Mouse (Mus musculus) limb, embryonic 11.5 days (tissue): ENCODE results near the gene Med15. TPM values are rescaled to one million over a fixed set of nuclear protein-coding genes. Genes with fewer than 3 reads are reported as not detected.

Source experiments
- ATAC-seq: fragments of 200-750 bp; cut with Nextera tagmentation; 2 replicates; pipeline ENCODE4 v1.8.0; 2017; ENCODE audit warnings: low read depth; ENCODE audit not compliant: insufficient number of reproducible peaks, low FRiP score, low TSS enrichment
- DNase-seq: peaks from one replicate; pipeline ENCODE4 v3.0.0-alpha.2; 2015; ENCODE audit warnings: low spot score
- H3K27ac ChIP-seq: fragments of 300-500 bp; sonication (generic); replicated peaks from 2 replicates; pipeline ENCODE4 v1.5.1; 2014; ENCODE audit warnings: low read depth, mild to moderate bottlenecking, low read length
- H3K27me3 ChIP-seq: fragments of 300-500 bp; sonication (generic); 2 replicates; pipeline ENCODE4 v1.6.1; 2014; ENCODE audit warnings: mild to moderate bottlenecking, low read length, mixed read lengths; ENCODE audit not compliant: control insufficient read depth, insufficient read depth
- H3K36me3 ChIP-seq: fragments of 300-500 bp; sonication (generic); 2 replicates; pipeline ENCODE4 v1.6.1; 2014; ENCODE audit warnings: mild to moderate bottlenecking, low read length, moderate library complexity, mixed read lengths; ENCODE audit not compliant: control insufficient read depth, insufficient read depth
- H3K4me1 ChIP-seq: fragments of 300-500 bp; sonication (generic); 2 replicates; pipeline ENCODE4 v1.6.1; 2014; ENCODE audit warnings: low read length, mixed read lengths; ENCODE audit not compliant: control insufficient read depth, insufficient read depth
- H3K4me2 ChIP-seq: fragments of 300-500 bp; sonication (generic); 2 replicates; pipeline ENCODE4 v1.6.1; 2014; ENCODE audit warnings: low read depth, mild to moderate bottlenecking, moderate library complexity; ENCODE audit not compliant: severe bottlenecking
- H3K4me3 ChIP-seq: fragments of 300-500 bp; sonication (generic); 2 replicates; pipeline ENCODE4 v1.5.1; 2014; ENCODE audit warnings: low read depth, low read length
- H3K9ac ChIP-seq: fragments of 300-500 bp; sonication (generic); 2 replicates; pipeline ENCODE4 v1.6.1; 2014; ENCODE audit warnings: mild to moderate bottlenecking, low read length
- H3K9me3 ChIP-seq: fragments of 300-500 bp; sonication (generic); 2 replicates; pipeline ENCODE4 v1.6.1; 2016; ENCODE audit warnings: low read length; ENCODE audit not compliant: control insufficient read depth
- WGBS: fragments of 180-500 bp; shearing (Covaris S2); extraction: QIAGEN DNeasy Blood & Tissue Kit; methylation state at CpG from one replicate; pipeline ENCODE4 v1.1.7; 2014; 5-methylcytosine and 5-hydroxymethylcytosine counted together
- polyA plus RNA-seq: library from polyadenylated mRNA; unstranded; fragments of >200 nt; fragmentation: Nextera tagmentation; extraction: Ambion mirVana; gene quantifications from 2 replicates; pipeline ENCODE4 v1.2.1, GENCODE M21; 2014

Med15 gene
- polyA plus RNA-seq, 1 experiment from 2014 or later: 42.2 TPM

- no peak overlapping the region for H3K9ac ChIP-seq
- no peaks in the 10 kb centered on the region for H3K4me1 ChIP-seq
- 93% methylated on average over 4 of the region's 4 CpGs for WGBS
- DNase-seq (no peak), ATAC-seq (no peak)
- no peak overlapping the region for H3K4me3 ChIP-seq
- H3K27me3 ChIP-seq: no peaks in the 10 kb centered on the region
- H3K9me3 ChIP-seq: no peaks in the 10 kb centered on the region
- H3K27ac ChIP-seq: no peak overlapping the region
- peaks cover 28% of the 10 kb centered on the region for H3K36me3 ChIP-seq
- no peak overlapping the region for H3K4me2 ChIP-seq
Measured at GRCm38 (mm10) chr16:17652607-17653006, 80.1 kb downstream of the Med15 start.

GRCm38 (mm10) chr16:17650711-17651110, 82.0 kb downstream of the Med15 start:
- Histone ChIP-seq H3K4me3 (no peak overlapping the region), H3K4me1 (peaks cover 5% of the 10 kb centered on the region; the same call in 1 of the 2 replicates), H3K36me3 (peaks cover 25% of the 10 kb centered on the region), H3K9me3 (no peaks in the 10 kb centered on the region), H3K27ac (no peak overlapping the region), H3K27me3 (no peaks in the 10 kb centered on the region), H3K9ac (no peak overlapping the region), H3K4me2 (no peak overlapping the region)
- DNase-seq: no peak
- no peak for ATAC-seq
- WGBS: 91% methylated on average over 1 of the region's 1 CpGs

- no peak overlapping the region for H3K27ac ChIP-seq
- no peak overlapping the region for H3K9ac ChIP-seq
- 84% methylated on average over 16 of the region's 16 CpGs for WGBS
- DNase-seq (no peak), ATAC-seq (no peak)
- peaks cover 5% of the 10 kb centered on the region; the same call in 1 of the 2 replicates for H3K4me1 ChIP-seq
- no peak overlapping the region for H3K4me3 ChIP-seq
- no peak overlapping the region for H3K4me2 ChIP-seq
- H3K36me3 ChIP-seq: peaks cover 22% of the 10 kb centered on the region
- no peaks in the 10 kb centered on the region for H3K9me3 ChIP-seq
- H3K27me3 ChIP-seq: no peaks in the 10 kb centered on the region
Measured at GRCm38 (mm10) chr16:17649925-17650605, 82.6 kb downstream of the Med15 start.

GRCm38 (mm10) chr16:17647566-17648340, 84.9 kb downstream of the Med15 start:
- H3K4me3 ChIP-seq: no peak overlapping the region
- peaks cover 16% of the 10 kb centered on the region for H3K36me3 ChIP-seq
- H3K9ac ChIP-seq: no peak overlapping the region

GRCm38 (mm10) chr16:17647156-17647555, 85.5 kb downstream of the Med15 start:
- Histone ChIP-seq H3K4me3 (peak overlapping the region; percentile 47; the same call in 1 of the 2 replicates), H3K27me3 (no peaks in the 10 kb centered on the region), H3K36me3 (peaks cover 14% of the 10 kb centered on the region), H3K9ac (no peak overlapping the region), H3K9me3 (no peaks in the 10 kb centered on the region), H3K4me1 (peaks cover 5% of the 10 kb centered on the region; the same call in 1 of the 2 replicates), H3K27ac (no peak overlapping the region), H3K4me2 (peak overlapping the region; percentile 88)
- 26% methylated on average over 1 of the region's 1 CpGs for WGBS
- DNase-seq: no peak
- no peak for ATAC-seq

More at GRCm38 (mm10) chr16:17647566-17648340, 84.9 kb downstream of the Med15 start:
- ATAC-seq: no peak
- Histone ChIP-seq H3K9me3 (no peaks in the 10 kb centered on the region), H3K4me1 (peaks cover 5% of the 10 kb centered on the region; the same call in 1 of the 2 replicates), H3K27me3 (no peaks in the 10 kb centered on the region), H3K27ac (no peak overlapping the region), H3K4me2 (no peak overlapping the region)
- WGBS: 89% methylated on average over 10 of the region's 10 CpGs
- DNase-seq: no peak

GRCm38 (mm10) chr16:17646310-17647114, 86.2 kb downstream of the Med15 start, which contains the start of gene Ccdc74a:
TSS of gene Ccdc74a (plus strand) at chr16:17646470.
- DNase-seq: peak; percentile 87
- H3K4me2 ChIP-seq: peak within 1 kb of the TSS; percentile 88
- whole genome bisulfite sequencing: 3% methylated on average over 35 of the region's 65 CpGs
- peak within 1 kb of the TSS; percentile 70 for H3K9ac ChIP-seq
- H3K4me3 ChIP-seq: peak within 1 kb of the TSS; percentile 47
- H3K36me3 ChIP-seq: peaks cover 14% of the 10 kb centered on the region
- peak; percentile 91 for ATAC-seq
- peaks cover 5% of the 10 kb centered on the region; the same call in 1 of the 2 replicates for H3K4me1 ChIP-seq
- no peaks in the 10 kb centered on the region for H3K9me3 ChIP-seq
- H3K27ac ChIP-seq: no peak within 1 kb of the TSS; the same call in 1 of the 2 replicates
- no peaks in the 10 kb centered on the region for H3K27me3 ChIP-seq

- Histone ChIP-seq H3K9me3 (no peaks in the 10 kb centered on the region), H3K27me3 (no peaks in the 10 kb centered on the region), H3K9ac (no peak overlapping the region), H3K4me2 (no peak overlapping the region), H3K27ac (no peak overlapping the region), H3K4me3 (no peak overlapping the region), H3K4me1 (peaks cover 5% of the 10 kb centered on the region; the same call in 1 of the 2 replicates), H3K36me3 (peaks cover 21% of the 10 kb centered on the region)
- ATAC-seq (no peak), DNase-seq (no peak)
- WGBS: 84% methylated on average over 4 of the region's 4 CpGs
Measured at GRCm38 (mm10) chr16:17643437-17643990, 89.2 kb downstream of the Med15 start.

- Histone ChIP-seq H3K36me3 (peaks cover 25% of the 10 kb centered on the region), H3K27ac (no peak overlapping the region), H3K27me3 (no peaks in the 10 kb centered on the region), H3K9ac (no peak overlapping the region), H3K4me3 (no peak overlapping the region), H3K4me2 (no peak overlapping the region), H3K4me1 (peaks cover 5% of the 10 kb centered on the region; the same call in 1 of the 2 replicates), H3K9me3 (no peaks in the 10 kb centered on the region)
- 86% methylated on average over 8 of the region's 8 CpGs for WGBS
- DNase-seq (no peak), ATAC-seq (no peak)
Measured at GRCm38 (mm10) chr16:17642311-17642710, 90.4 kb downstream of the Med15 start.
